Mouse (Mus musculus): Measurements from ENCODE around the gene Mad1l1. TPM values are rescaled to one million over a fixed set of nuclear protein-coding genes. Genes with fewer than 3 reads are reported as not detected.
A peak's percentile ranks its signal among the peaks of the same experiment; 100 is the strongest.

Gene Mad1l1
- total RNA-seq, 1 experiment from 2014 or later: 23.1 TPM

DNA sequence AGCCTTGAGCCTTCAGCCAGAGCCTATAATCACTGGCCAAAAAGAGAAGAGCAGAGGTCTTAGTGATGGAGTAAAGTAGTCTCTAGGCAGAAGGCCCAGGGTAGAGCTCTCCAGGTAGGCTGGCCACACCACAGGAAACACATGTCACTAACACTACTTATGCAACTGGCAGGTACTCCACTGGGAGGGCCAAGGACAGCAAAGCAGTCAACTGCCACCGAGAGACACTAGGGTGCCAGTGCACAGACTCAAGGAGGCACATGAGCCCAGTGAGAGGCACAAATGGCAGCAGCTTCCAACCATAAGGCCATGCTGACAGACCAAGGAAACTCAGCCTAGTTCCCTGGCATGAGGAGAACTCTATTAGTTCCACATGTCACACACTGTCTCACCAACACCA is 102.1 kb downstream of the Mad1l1 start:
- DNase-seq: no peak

DNA sequence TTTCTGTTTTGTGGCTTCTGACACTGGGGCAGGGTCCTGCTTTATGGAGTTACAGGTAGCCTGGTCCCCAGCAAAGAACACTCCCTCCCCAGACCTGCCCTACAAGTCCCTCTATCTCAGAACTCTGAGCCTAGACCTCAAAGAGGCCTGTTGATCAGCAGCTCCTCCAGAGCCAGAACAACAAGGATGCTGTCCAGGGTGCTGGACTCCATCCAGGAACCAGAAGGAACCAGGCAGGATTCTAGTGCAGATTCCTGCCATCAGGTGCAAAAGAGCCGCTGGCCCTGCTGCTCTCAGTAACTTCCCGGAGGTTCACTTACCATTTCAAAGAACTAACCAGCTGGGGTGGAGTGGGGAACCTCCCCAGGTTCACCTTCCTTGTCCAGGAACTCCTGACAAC is 103.5 kb downstream of the Mad1l1 start:
- DNase-seq: peak; percentile 34

DNA sequence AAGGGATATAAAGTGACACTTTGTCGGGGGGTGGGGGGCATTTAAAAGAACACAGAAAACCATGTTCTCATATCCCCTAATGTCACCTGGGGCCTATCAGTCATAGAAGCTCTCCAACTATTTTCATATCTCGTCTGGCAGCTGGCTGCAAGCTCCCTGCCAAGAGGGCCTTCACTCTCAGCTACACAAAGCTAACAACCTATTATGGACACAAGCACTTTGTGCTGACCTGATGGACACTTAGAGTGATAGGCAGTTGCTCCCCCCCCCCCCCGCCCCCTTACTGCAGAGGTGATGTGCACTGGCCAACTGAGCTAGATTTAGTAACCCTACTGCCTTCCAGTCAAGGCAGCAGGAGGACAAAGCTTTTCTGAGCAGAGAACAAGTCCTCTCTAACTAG is 104.3 kb downstream of the Mad1l1 start:
- no peak for DNase-seq

DNA sequence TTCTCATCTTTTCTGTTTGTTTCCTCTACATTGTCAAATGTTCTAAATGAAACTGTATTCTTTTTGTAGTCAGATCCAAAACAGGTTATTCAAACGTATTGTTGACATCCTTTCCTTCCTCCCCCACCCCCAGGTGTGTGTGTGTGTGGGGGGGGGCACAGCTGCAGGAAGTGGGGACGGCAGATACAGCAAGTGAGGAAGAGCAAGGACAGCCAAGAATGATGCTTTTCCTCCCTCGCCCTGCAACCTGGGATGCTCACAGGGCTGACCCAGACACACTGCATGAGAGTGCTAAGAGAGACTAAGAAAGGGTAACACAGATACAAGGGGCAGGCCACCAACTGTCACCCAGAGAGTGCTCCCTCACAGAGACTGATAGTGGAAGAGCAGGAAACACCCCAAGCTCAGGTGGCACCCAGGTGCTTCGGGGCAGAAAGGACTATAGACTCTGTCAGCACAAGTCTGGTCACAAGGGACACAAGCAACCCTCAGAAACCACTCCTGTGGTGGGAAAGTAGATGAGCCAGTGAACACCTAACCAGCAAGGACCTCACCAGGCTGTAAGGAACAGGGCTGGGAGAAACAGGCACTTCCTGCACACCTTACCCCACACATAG is 105.8 kb downstream of the Mad1l1 start:
- DNase-seq: no peak

DNA sequence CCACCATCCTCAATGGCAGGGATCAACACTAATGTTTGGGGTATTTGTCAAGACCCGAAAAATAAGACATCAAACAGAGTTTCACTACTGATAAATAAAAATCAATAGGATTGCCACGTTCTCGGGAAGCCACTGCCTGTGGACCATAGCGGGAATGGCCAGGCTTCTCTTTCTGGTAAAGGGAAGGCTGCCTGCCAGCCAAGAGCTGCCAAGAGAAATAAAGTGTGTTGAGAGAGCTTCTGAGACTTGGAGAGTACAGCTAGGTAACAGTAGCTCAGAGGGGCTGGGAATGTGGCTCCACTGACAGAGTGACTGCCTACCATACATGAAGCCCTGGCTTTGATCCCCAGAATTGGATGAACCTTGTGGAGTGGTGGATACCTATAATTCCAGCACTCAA is 108.4 kb downstream of the Mad1l1 start:
- DNase-seq: no peak

DNA sequence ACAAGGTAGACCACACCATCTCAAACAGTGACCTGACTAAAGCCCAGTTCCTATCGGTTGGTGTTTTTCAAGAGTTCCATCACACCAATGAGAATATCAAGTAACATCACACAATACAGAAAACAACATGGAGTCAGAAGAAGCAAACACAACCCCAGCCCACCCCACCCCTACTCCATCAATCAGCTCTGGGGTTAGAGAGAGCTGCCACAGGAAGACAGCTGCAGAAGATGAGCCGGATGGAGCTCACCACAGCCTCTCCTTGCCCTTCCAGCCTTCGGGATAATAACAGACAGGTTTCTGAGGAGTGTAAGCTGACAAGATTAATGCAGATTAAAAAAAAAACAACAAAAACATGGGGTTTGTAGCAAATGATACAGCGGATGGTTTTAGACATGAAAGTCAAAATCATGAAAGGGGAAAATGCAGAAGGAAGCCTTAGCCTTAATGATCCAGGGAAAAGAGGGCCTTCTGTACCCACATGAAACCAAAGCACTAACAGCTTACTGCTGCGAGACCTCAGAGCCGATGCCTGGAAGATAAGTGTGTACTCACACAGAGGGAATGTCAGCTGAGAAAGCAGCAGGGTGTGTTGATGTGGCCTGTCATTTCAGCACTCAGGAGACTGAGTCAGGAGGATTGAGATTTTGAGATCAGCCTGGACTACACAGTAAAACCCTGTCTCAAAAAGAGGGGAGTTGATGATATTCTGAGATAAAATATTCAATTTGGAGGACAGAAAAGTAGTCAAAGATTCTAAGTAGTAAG is 110.8 kb downstream of the Mad1l1 start:
- DNase-seq: no peak

DNA sequence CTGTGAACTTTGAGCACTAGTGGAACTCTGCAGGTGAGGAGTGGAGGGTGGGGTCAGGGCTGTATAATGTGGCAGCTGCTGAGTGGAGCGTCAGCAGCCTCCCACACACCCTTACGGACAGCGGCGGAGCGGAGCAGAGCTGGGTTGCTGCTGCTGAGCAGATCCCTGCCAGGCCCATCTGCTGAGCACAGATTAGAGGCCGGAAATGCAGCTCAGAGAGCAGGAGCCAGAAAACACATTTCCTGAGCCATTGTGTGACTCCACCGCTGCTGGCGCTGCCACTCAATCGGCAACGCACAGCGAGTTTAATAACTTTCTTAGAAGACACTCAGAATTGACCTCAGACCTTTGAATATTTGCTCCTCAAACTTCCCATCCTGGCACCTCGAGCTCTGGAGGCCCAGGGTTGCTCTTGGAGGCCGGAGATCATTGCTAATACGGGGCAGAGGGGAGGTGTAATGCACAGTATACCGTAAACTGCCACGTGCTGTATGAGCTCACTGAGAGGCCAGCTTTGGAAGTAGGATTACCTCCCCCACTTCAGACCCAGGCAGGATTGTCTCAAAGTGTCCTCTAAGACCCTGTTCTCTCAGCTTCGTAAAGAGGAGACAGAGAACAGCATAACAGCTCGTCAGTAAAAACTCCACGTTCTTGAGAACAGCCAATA is 112.5 kb downstream of the Mad1l1 start:
- DNase-seq: peak; percentile 27

DNA sequence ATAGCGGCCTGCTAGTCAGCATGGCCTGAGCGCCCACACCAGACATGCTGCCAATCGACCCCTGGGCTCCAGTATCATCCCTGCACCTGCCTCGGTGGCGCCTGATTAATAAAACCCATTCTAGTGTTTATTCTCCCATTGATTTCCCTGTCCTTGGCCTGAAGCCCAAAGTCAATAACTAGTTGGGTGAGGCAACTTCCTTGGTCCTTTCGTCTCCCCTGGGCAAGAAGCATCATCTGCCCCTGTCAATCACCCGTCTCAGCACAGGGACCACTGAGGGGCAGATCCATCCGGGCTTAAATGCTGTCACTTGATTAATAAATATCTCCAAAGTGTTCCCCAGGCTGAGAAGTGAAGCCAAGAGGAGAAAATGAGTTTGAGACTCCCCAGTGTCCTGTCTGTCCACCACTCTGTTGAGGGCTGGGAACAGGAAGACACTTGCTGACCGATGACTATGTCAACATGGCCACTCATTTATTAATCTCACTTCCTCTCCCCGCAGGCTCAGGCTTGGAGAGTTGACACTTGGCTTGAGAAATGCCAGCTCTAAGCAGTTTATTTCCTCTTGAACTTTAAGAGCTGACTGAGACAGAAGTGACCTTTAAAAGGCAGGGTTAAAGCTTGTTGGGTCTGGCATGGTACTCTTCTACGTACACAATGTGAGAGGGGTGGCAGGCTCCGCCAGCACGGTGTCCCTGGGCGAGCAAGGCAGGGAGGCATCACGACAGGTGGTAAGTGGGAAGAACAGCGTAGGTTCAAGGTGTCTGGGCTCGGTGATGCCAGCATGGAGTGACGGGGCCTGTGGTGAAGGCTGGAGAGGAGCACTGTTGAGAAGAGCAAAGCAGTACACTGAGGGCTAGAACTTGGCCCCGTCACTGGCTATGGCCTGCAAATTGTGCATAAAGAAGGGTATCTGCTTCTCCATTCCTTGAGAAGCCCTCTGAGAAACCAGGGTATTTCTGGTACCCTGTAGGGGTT is 114.3 kb downstream of the Mad1l1 start:
- DNase-seq: no peak

DNA sequence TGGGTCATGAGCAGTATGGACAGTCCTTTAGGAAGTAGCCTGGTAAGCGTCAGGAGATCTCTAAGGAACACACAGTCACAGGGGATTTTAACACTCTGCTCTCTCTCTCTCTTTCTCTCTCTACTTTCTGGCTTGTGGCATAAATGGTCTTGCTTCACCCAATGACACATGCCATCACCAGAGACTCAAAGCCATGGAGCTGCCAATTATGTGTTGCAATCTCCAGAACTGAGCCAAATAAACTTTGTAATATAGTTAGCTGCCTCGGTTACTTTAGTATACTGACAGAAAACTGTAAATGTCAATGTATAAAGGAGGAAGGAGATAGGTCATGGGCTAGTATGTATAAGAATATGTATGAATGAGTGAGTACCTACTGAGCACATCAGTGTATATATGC is 115.4 kb downstream of the Mad1l1 start:
- DNase-seq: no peak

DNA sequence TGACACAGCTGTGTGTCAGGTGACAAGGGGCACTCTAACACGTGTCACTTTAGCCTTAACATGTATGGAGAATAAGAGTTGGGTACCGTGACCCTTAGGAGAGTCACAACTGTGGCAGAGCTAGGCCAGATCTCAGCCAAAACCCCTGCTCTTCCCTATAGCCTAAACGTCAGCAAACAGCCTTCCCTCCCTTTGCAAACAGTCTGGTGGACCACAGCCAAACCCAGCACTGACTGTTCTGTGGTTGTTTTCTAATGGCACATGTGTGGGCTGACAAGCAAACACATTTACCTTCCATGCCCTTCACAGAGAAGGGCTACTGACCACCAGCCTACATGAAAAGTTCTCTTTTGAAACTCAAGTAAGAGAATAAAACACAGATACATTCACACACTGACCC is 116.9 kb downstream of the Mad1l1 start:
- DNase-seq: no peak

DNA sequence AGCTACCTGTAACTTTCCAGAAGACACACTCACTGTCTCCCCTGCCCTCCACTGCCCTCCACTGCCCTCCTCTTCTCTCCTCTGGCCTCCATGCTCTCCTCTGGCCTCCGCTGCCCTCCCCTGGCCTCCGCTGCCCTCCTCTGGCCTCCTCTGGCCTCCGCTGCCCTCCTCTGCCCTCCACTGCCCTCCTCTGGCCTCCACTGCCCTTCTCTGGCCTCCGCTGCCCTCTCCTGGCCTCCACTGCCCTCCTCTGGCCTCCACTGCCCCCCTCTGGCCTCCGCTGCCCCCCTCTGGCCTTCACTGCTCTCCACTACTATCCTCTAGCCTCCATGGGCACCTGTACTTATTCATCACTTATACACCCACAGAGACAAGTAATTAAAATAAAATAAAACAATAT is 117.3 kb downstream of the Mad1l1 start:
- DNase-seq: no peak

DNA sequence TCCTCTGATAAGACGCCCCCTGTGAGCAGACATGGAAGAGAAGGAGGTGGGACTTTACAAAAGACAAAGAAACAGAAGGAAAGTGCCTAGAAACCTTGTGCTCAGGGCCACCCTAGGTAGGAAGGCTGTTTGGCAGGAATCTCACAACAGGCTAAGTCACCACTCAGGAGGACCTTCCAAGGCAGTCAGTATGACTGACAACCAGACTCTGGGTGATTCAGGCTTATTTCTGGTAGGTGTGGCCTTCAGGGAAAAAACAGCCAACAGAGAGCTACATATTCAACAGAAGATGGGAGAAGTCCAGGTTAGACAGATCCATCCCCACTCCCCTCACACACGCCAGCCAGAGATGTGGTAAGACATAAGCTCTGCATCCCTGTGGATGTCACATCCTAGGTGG is 118.9 kb downstream of the Mad1l1 start:
- no peak for DNase-seq

DNA sequence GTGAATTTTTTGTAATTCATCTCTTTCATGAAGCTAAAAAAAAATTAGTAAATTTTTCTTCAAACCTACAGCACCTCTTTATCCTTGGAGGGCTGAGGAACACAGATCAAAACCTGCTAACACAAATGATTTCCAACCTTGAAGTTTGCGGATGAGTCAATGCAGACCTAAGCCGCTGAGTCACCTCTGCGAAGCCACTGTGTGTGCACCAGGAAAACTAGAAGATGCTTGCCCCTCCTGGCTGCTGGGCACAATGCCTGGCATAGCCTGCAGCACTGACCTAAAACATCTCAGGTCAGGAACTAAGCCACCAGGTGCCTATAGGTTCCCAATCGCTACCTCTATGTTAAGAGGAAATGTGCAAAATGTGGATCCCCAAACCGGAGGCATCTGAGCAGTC is 119.8 kb downstream of the Mad1l1 start:
- DNase-seq: peak; percentile 34

DNA sequence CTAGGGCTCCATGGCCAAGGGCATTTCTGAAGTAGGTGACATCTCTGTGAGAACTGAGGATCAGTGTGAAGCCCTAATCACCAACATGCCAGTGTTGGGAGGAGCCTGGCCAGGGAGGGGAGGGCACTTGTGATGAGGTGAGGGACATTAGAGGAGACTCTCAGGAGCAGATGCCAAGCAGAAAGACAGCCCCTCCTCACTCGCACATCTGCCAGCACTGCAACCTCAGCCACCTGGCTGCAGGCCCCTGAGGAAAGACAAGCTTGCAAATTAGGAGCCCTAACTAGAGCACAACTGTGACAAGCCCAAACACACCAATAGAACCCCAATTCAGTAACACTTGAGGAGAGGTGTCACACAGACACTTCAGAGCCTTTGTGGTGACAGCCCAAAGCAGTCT is 120.2 kb downstream of the Mad1l1 start:
- DNase-seq: no peak

DNA sequence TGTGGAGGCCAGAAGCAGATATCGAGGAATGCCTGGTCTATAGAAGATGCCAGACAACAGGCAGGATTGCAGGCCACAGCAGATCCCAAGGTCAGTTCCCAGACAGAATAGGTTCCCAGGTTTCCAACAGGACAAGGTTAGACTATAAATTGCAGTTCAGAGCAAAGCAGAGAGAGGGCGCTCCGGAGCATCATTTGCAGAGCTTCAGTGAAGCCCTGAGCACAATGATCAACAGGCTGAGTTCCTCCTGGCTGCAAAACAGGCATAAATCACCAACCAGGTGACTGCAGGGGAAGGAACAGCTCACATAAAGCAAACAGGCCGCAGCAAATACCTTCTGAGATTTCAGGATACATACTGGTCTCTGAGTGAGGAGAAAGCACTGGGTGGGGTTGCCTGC is 123.6 kb downstream of the Mad1l1 start:
- peak; percentile 73 for DNase-seq

DNA sequence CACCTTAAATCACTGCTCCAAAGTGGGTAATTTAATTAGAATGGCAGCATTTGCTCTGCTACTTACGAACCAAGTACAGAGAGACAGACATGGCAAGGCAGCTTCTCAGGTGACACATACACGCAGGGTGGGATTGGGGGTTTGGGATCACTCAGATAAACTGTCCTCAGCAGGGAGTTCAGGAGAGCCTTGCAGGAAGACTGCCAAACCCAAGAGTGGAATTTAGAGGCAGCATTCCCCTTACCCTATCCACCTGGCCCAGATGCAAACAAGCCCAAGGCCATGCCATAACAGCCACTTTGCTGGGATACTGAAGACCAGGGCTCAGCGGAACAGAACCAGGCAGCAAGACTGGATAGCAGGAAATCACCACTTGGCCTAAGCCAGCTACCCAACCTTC is 124.9 kb downstream of the Mad1l1 start:
- no peak for DNase-seq

DNA sequence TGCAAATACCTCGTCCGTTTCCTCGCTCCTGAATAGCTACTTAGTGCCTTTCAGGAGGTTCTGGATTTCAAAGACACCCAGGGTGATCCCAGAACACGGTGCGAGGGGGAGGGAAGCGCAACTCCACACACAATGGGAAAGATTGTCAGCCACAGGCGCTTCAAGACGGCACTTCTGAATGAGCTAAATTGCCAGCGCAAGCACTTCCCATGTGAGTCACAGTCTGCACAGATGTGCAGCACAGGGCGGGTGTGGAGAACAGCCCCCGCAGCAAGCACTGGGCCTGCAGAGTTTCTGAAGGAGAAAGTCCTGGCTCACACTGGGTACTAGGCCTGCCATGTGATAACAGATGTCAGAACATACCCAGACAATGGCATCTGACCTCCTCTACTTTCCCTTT is 127.2 kb downstream of the Mad1l1 start:
- no peak for DNase-seq

DNA sequence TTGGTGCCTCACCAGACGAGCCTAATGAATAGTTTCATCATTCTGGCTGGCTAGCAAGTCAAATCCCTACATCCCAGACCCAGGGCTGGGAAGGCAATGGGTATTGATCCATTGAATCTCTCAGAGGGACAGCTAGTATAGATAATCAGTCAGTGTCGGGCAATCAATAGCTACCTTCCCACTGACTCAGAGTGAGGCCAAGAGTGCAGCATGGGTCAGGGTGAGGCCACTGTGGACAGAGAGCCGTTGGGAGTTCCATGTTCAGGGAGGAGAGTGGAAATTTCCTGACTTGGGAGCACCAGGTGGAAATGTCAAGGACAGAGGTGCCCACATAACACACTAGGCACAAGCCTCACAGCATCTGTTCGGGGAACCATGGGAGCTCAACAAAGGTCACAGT is 129.8 kb downstream of the Mad1l1 start:
- DNase-seq: no peak

DNA sequence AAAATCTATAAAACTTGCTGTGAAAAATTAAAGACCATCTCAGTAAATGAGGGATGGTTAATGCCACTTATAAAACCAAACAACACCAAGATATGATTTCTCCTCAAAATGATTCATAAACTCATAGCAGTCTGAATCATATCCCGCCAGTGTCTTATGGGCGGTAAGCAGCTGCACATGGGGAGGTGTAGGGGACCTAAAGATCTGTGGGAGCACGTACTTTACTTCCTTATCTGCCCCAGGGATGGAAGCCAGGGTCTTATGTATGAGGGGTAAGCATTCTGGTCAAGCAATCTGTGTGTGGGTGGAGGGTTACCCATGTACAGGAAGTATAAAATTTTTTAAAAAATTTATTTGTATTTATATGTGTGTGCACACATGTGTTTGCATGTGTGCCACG is 135.0 kb downstream of the Mad1l1 start:
- DNase-seq: no peak

DNA sequence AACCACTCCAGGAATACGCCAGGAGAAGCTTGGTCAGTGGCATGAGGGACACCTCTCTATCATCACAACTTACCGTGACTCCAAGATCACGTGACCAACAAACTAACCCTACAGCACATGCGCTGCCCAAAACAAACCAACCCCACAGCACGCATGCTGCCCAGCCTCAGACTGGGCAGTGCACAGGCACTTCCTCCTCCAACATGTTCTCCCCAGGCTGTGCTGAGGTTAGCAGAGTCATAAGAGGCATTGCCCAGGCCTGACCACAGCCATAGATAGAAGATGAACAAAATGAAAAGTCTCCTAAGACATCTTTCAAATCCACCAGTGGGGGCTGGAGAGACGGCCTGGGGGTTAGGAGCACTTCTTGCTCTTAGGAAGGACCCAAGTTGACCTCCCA is 135.6 kb downstream of the Mad1l1 start:
- DNase-seq: no peak

DNA sequence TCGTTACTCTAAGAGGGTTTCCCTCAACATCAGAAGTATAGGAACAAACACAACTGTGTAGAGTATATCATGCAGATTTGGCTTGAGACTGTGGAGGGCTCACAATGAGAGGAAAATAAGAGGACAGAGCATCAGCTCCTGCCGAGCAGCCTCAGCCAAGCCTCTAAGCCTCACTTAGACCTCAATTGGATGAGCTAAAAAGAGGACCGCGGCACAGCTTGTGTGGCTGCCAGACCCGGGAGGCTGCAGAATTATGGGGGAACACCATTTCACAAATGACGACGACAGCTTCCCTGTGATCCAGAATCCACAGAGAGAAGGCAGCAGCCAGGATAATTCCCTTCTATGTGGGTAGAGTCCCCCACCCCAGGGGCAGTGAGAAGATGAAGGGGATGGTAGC is 138.0 kb downstream of the Mad1l1 start:
- DNase-seq: no peak

DNA sequence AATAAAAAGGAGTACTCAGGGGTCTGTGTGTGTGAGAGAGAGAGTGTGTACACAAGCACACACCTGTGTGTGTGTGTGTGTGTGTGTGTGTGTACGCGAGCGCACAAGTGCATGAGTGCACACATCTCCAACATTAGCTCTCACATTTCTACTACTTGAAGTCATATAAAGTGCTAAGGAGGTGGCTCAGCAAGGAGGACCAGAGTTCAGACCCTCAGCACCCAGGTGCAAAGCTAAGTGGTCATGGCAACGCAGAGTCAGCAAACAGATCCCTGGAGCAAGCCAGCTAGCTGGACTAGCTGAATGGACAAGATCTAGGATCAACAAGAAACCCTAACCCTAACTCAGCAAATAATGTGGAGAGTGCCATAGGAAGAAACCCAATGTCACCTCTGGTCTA is 139.0 kb downstream of the Mad1l1 start:
- no peak for DNase-seq

DNA sequence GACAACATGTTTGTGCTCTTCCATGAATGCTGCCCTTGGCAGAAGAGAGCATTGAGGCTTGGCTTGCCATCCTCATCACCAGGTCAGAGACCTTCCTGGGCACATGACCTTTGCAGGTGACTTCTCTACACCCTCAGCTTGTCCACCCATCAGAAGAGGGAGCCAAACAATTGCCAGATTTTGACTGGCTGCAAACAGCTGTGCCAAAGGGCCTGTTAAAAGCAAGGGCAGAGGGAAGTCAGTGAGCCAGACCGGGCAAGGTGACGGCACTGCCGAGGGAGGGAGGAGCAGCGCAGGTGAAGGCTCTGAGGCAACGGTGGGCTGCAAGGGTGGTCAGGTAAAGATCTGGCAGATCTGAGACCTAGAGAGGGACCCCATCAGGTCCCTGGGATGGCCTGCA is 141.3 kb downstream of the Mad1l1 start:
- DNase-seq: no peak
